Mouse (Mus musculus) heart, postnatal 0 days (tissue): Measurements from ENCODE around the gene Ano10.

ENCODE experiments used
- CTCF ChIP-seq: IDR thresholded peaks from 2 replicates; pipeline ENCODE4 v1.5.1; 2016; ENCODE audit warnings: antibody characterized with exemption, control low read depth, low read depth
- EP300 ChIP-seq: IDR thresholded peaks from 2 replicates; pipeline ENCODE4 v1.6.1; 2016; ENCODE audit warnings: antibody characterized with exemption, low read depth

- TF ChIP-seq EP300 = no peak
- TF ChIP-seq CTCF = no peak
Measured at GRCm38 (mm10) chr9:122145677-122146076, 148.5 kb downstream of the Ano10 start.
